Mouse (Mus musculus): Measurements from ENCODE around the gene Gm3371. TPM values are rescaled to one million over a fixed set of nuclear protein-coding genes. Genes with fewer than 3 reads are reported as not detected.
"Not testable (repeated sequence)": the region's sequence is repeated elsewhere in the genome, so short reads cannot be mapped to it uniquely, and the experiment has no call there.

The Gm3371 gene
- polyA plus RNA-seq (2012; rRNA removed): not detected in 2 replicates

DNA sequence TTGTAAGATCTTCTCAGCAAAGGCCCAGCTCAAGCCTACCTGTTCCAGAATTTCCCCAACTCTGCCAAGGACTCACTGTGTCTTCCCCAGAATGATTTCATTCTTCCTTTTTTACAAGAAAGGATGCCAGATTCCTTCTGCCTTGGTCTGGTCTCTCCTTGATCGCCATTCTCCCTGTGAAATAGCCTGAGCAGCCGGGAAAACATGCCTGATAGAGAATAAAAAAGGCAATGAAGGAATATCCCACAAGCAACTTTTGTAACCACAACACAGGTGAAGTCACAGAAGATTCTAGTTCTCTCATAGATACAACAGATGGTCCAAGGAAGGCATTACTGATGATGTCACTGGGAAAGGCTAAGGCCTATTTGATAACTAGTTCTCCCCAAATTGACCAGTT is at the start of gene Gm3371:
TSS of gene Gm3371 (minus strand) at position 101 of the 400 bp plus-strand sequence.
- not testable (repeated sequence) for H3K36me3 ChIP-seq (ENCODE audit: control insufficient read depth, insufficient read depth, low read length); H3K27me3 ChIP-seq (ENCODE audit: control insufficient read depth, insufficient read depth, low read length); H3K4me3 ChIP-seq (ENCODE audit: control insufficient read depth, insufficient read depth, low read length); DNase-seq; H3K27ac ChIP-seq (ENCODE audit: control insufficient read depth, insufficient read depth, low read length); H3K4me1 ChIP-seq (replicated peaks; ENCODE audit: control insufficient read depth, insufficient read depth, low read length)
- WGBS: 100% methylated on average over 1 of the region's 2 CpGs

DNA sequence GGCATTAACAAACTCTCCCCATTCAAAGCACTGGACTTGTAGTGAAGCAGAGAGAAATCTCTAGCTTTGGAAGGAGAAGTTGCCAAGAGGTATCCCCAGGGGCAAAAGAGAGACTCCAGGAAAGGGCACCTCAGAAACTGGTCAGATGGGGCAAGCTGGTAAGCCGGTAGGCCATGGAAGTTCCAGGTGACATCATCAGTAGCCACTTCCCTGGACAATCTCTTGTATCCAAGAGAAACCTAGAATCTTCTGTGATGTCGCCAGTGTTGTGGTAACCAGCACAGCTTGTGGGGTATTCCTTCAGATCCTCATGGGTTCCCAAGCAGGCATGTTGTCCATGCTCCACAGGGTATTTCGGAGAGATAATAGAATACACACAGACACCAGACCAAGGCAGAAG is 22.8 kb upstream of the Gm3371 start, which contains the start of gene Gm8232:
TSS of gene Gm8232 (plus strand) at position 301 of the 400 bp plus-strand sequence.
- WGBS: 94% methylated on average over 3 of the region's 3 CpGs
- H3K27ac ChIP-seq (ENCODE audit: control insufficient read depth, insufficient read depth, low read length); H3K36me3 ChIP-seq (ENCODE audit: control insufficient read depth, insufficient read depth, low read length); H3K4me3 ChIP-seq (ENCODE audit: control insufficient read depth, insufficient read depth, low read length); H3K4me1 ChIP-seq (replicated peaks; ENCODE audit: control insufficient read depth, insufficient read depth, low read length); DNase-seq; H3K27me3 ChIP-seq (ENCODE audit: control insufficient read depth, insufficient read depth, low read length): not testable (repeated sequence)

DNA sequence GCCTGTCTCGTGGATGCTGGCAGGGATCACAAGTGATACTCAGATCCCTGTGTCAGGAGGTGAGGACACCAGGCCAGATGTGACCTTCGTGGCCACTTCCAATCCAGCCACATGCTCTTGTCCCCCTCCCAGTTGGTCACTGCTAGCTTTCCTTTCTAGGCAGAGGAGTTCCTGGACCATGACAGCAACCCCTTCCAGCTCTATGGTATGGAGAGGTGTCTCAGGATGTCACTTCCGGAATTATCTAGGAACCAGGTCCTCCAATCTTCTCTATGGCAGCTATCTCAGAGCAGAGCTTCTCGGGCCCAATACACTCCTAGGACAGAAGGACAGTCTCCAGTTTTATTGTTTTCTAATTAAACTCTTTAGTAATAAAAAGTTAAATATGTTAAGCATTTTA is 26.3 kb downstream of the Gm3371 start:
- H3K4me1 ChIP-seq (replicated peaks; ENCODE audit: control insufficient read depth, insufficient read depth, low read length): not testable (repeated sequence)

DNA sequence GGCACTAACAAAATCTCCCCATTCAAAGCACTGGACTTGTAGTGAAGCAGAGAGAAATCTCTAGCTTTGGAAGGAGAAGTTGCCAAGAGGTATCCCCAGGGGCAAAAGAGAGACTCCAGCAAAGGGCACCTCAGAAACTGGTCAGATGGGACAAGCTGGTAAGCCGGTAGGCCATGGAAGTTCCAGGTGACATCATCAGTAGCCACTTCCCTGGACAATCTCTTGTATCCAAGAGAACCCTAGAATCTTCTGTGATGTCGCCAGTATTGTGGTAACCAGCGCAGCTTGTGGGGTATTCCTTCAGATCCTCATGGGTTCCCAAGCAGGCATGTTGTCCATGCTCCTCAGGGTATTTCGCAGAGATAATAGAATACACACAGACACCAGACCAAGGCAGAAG is 45.4 kb downstream of the Gm3371 start, which contains the start of gene Gm8229:
TSS of gene Gm8229 (plus strand) at position 301 of the 400 bp plus-strand sequence.
- 94% methylated on average over 4 of the region's 4 CpGs for WGBS
- not testable (repeated sequence) for H3K27ac ChIP-seq (ENCODE audit: control insufficient read depth, insufficient read depth, low read length)

More for the DNA sequence above, 26.3 kb downstream of the Gm3371 start:
- H3K36me3 ChIP-seq (ENCODE audit: control insufficient read depth, insufficient read depth, low read length); DNase-seq; H3K27ac ChIP-seq (ENCODE audit: control insufficient read depth, insufficient read depth, low read length); H3K4me3 ChIP-seq (ENCODE audit: control insufficient read depth, insufficient read depth, low read length); H3K27me3 ChIP-seq (ENCODE audit: control insufficient read depth, insufficient read depth, low read length): not testable (repeated sequence)
- 82% methylated on average over 4 of the region's 4 CpGs for WGBS

DNA sequence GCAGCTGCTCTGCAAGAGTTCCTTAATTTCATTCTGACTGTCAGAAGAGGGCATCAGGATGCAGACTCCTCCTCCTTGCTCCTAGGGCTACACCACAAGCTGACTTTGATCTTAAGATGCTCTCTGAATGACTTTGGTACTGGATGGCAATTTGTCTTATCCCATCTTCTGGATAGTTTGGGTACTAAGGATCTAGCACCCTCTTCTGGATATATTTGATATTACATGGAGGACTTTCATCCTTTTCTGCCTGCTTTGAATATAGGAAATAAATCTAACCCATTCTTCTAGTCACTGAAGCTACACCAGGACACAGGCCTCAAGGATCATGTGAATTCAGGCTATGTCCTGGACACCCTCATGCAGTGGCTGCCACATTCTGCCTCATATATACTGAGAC is 48.2 kb downstream of the Gm3371 start:
- H3K27ac ChIP-seq (ENCODE audit: control insufficient read depth, insufficient read depth, low read length); H3K4me1 ChIP-seq (replicated peaks; ENCODE audit: control insufficient read depth, insufficient read depth, low read length); H3K27me3 ChIP-seq (ENCODE audit: control insufficient read depth, insufficient read depth, low read length); H3K4me3 ChIP-seq (ENCODE audit: control insufficient read depth, insufficient read depth, low read length); DNase-seq; H3K36me3 ChIP-seq (ENCODE audit: control insufficient read depth, insufficient read depth, low read length): not testable (repeated sequence)

More for the DNA sequence above, 45.4 kb downstream of the Gm3371 start, which contains the start of gene Gm8229:
- not testable (repeated sequence) for H3K4me3 ChIP-seq (ENCODE audit: control insufficient read depth, insufficient read depth, low read length); H3K27me3 ChIP-seq (ENCODE audit: control insufficient read depth, insufficient read depth, low read length); H3K4me1 ChIP-seq (replicated peaks; ENCODE audit: control insufficient read depth, insufficient read depth, low read length); H3K36me3 ChIP-seq (ENCODE audit: control insufficient read depth, insufficient read depth, low read length); DNase-seq

DNA sequence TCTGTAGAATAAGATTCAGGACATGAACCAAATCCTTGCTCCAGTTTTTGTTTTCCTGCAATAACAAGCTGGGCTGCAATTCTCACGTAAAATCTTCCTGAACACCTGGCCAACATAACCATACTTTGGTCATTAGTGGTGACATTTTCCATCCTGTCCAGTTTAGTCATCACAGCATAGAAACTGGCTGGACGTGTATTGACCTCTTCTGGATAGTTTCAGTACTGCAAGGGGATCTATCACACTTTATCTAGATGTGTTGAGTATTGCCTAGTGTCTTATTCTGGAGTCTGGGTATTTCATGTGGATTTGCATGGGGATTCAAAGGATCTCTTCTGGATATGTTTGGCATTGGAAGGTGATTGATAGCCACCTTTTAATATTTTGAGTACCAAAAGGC is 49.1 kb downstream of the Gm3371 start:
- H3K27me3 ChIP-seq (ENCODE audit: control insufficient read depth, insufficient read depth, low read length); H3K4me3 ChIP-seq (ENCODE audit: control insufficient read depth, insufficient read depth, low read length); DNase-seq; H3K4me1 ChIP-seq (replicated peaks; ENCODE audit: control insufficient read depth, insufficient read depth, low read length); H3K27ac ChIP-seq (ENCODE audit: control insufficient read depth, insufficient read depth, low read length); H3K36me3 ChIP-seq (ENCODE audit: control insufficient read depth, insufficient read depth, low read length): not testable (repeated sequence)
- WGBS: 54% methylated on average over 2 of the region's 2 CpGs

Other genes starting within 250 kb of the Gm3371 start
- gene Gm8212, start 213.0 kb downstream of the Gm3371 start, polyA plus RNA-seq (2012; rRNA removed): not detected in 2 replicates
- gene 4930503E14Rik, start 197.4 kb downstream of the Gm3371 start, polyA plus RNA-seq (2012; rRNA removed): not detected in 2 replicates
- not detected in 2 replicates for gene Gm8220, start 125.1 kb downstream of the Gm3371 start, polyA plus RNA-seq (2012; rRNA removed)
- gene Gm5930, start 72.1 kb downstream of the Gm3371 start, polyA plus RNA-seq (2012; rRNA removed): 0.05 TPM in 1 of 2 replicates, not detected in the other
- gene Gm8229, start 45.3 kb downstream of the Gm3371 start, polyA plus RNA-seq (2012; rRNA removed): not detected in 2 replicates
- not detected in 2 replicates for gene Gm8232, start 22.9 kb upstream of the Gm3371 start, polyA plus RNA-seq (2012; rRNA removed)
- not detected in 2 replicates for gene BC061237, start 81.8 kb upstream of the Gm3371 start, polyA plus RNA-seq (2012; rRNA removed)
- gene Gm17093, start 107.6 kb upstream of the Gm3371 start, polyA plus RNA-seq (2012; rRNA removed): not detected in 2 replicates
- not detected in 2 replicates for gene Gm8247, start 172.5 kb upstream of the Gm3371 start, polyA plus RNA-seq (2012; rRNA removed)
- gene Gm5624, start 217.2 kb upstream of the Gm3371 start, polyA plus RNA-seq (2012; rRNA removed): not detected in 2 replicates

Data from thymus, adult 2 months (tissue).